Mouse (Mus musculus): ENCODE results near the gene Spout1.

GRCm38 (mm10) chr2:30211408-30212168 is 33.3 kb upstream of the Spout1 start:
- TF ChIP-seq CTCF (IDR thresholded peaks at IDR 0.05) (no peak), EP300 (IDR thresholded peaks at IDR 0.05) (no peak)

Measured in lung, postnatal 0 days (tissue).